Mouse (Mus musculus) heart, postnatal 0 days (tissue): ENCODE data around the gene Akr1c18. TPM values are rescaled to one million over a fixed set of nuclear protein-coding genes. Genes with fewer than 3 reads are reported as not detected.
"Not testable (repeated sequence)": the region's sequence is repeated elsewhere in the genome, so short reads cannot be mapped to it uniquely, and the experiment has no call there.

Source experiments
- ATAC-seq: fragments of 200-750 bp; cut with Nextera tagmentation; 2 replicates; pipeline ENCODE4 v1.8.0; 2017; ENCODE audit warnings: low read depth, moderate number of reproducible peaks, moderate library complexity; ENCODE audit not compliant: insufficient read depth
- DNase-seq: peaks from one replicate; pipeline ENCODE4 v3.0.0-alpha.2; 2016; ENCODE audit warnings: low spot score
- H3K27ac ChIP-seq: fragments of 300-500 bp; sonication (generic); 2 replicates; pipeline ENCODE4 v1.5.1; 2014; ENCODE audit warnings: low read depth, mild to moderate bottlenecking
- H3K27me3 ChIP-seq: fragments of 300-500 bp; sonication (generic); 2 replicates; pipeline ENCODE4 v1.6.1; 2014; ENCODE audit warnings: low read length, mixed read lengths; ENCODE audit not compliant: control insufficient read depth, insufficient read depth
- H3K36me3 ChIP-seq: fragments of 300-500 bp; sonication (generic); replicated peaks from 2 replicates; pipeline ENCODE4 v1.6.1; 2014; ENCODE audit warnings: low read length, mixed read lengths; ENCODE audit not compliant: control insufficient read depth, insufficient read depth
- H3K4me1 ChIP-seq: fragments of 300-500 bp; sonication (generic); 2 replicates; pipeline ENCODE4 v1.6.1; 2014; ENCODE audit warnings: antibody characterized with exemption; ENCODE audit not compliant: control insufficient read depth, insufficient read depth
- H3K4me2 ChIP-seq: fragments of 300-500 bp; sonication (generic); 2 replicates; pipeline ENCODE4 v1.6.1; 2014; ENCODE audit warnings: low read depth, mild to moderate bottlenecking, low read length, moderate library complexity
- H3K4me3 ChIP-seq: fragments of 300-500 bp; sonication (generic); 2 replicates; pipeline ENCODE4 v1.5.1; 2014; ENCODE audit warnings: low read depth, low read length
- H3K9ac ChIP-seq: fragments of 300-500 bp; sonication (generic); replicated peaks from 2 replicates; pipeline ENCODE4 v1.6.1; 2014; ENCODE audit warnings: low read depth, low read length, mixed read lengths
- H3K9me3 ChIP-seq: fragments of 300-500 bp; sonication (generic); replicated peaks from 2 replicates; pipeline ENCODE4 v1.6.1; 2016; ENCODE audit warnings: low read length; ENCODE audit not compliant: control insufficient read depth
- CTCF ChIP-seq: IDR thresholded peaks from 2 replicates; pipeline ENCODE4 v1.5.1; 2016; ENCODE audit warnings: antibody characterized with exemption, control low read depth, low read depth
- EP300 ChIP-seq: IDR thresholded peaks from 2 replicates; pipeline ENCODE4 v1.6.1; 2016; ENCODE audit warnings: antibody characterized with exemption, low read depth
- WGBS: fragments of 180-500 bp; shearing (Covaris S2); extraction: QIAGEN DNeasy Blood & Tissue Kit; methylation state at CpG from one replicate; pipeline ENCODE4 v1.1.7; 2014; 5-methylcytosine and 5-hydroxymethylcytosine counted together
- polyA plus RNA-seq: library from polyadenylated mRNA; unstranded; fragments of >200 nt; fragmentation: Nextera tagmentation; extraction: Ambion mirVana; gene quantifications from 2 replicates; pipeline ENCODE4 v1.2.1, GENCODE M21; 2015
- total RNA-seq: library from RNA; depleted of rRNA; stranded (reverse); fragments of >200 nt; gene quantifications from 2 replicates; pipeline ENCODE4 v1.2.3, GENCODE M21; 2014; ENCODE audit warnings: low replicate concordance

Akr1c18 gene
- total and polyA plus RNA-seq, 2 experiments from 2014 or later, result 0.12 to 0.69 TPM

DNA sequence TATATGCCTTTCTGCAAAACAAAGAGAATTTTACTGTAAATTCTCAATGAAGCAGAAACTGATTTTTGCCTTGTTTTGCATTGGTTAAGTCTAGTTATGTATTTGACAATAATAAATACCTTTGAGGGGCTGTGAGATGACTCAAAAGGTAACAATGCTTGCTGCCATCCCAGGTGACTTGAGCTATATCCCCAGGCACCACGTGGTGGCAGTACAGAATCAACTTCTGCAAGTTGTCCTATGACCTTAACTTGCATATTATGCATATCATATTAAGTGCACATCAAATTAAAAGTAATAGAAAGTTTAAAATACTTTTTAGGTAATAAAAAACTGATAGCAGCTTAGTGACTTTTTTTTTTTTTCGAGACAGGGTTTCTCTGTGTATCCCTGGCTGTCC, 17.4 kb downstream of the Akr1c18 start:
- TF ChIP-seq CTCF, result peak; percentile 53
- TF ChIP-seq EP300, result no peak

DNA sequence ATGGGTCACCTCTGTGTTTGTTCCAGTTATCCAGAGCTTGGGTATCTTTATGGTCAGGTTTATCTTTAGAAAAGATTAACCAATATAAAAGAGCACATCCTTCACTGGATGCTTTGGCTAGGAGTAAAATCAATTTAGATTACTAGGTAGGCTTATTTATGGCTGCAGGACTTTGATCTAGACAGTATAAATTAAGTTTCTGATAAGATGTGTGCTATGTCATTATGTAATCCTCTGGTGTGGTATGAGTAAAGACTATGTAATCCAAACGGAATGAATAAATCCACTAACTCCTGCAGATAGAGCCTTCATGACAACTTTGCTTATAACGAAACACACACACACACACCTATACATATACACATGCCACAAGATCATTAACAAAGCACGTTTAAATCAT, 18.7 kb downstream of the Akr1c18 start:
- Histone ChIP-seq H3K9me3 (no peaks in the 10 kb centered on the region), H3K4me3 (no peak overlapping the region), H3K9ac (no peak overlapping the region), H3K27me3 (no peaks in the 10 kb centered on the region), H3K36me3 (no peaks in the 10 kb centered on the region), H3K27ac (no peak overlapping the region), H3K4me2 (no peak overlapping the region), H3K4me1 (no peaks in the 10 kb centered on the region)
- no peak for ATAC-seq
- TF ChIP-seq EP300 (no peak), CTCF (no peak)
- WGBS, result 46% methylated on average over 3 of the region's 3 CpGs
- DNase-seq, result no peak

More for the DNA sequence above, 17.4 kb downstream of the Akr1c18 start:
- Histone ChIP-seq H3K4me1 (no peaks in the 10 kb centered on the region), H3K9ac (no peak overlapping the region), H3K36me3 (no peaks in the 10 kb centered on the region), H3K4me2 (no peak overlapping the region), H3K27ac (no peak overlapping the region), H3K27me3 (no peaks in the 10 kb centered on the region), H3K9me3 (no peaks in the 10 kb centered on the region), H3K4me3 (no peak overlapping the region)
- 18% methylated on average over 2 of the region's 2 CpGs for WGBS
- DNase-seq (no peak), ATAC-seq (no peak)

GRCm38 (mm10) chr13:4131317-4131716, 19.1 kb downstream of the Akr1c18 start:
- Histone ChIP-seq H3K4me2 (no peak overlapping the region), H3K36me3 (no peaks in the 10 kb centered on the region), H3K27ac (no peak overlapping the region), H3K4me1 (no peaks in the 10 kb centered on the region), H3K4me3 (no peak overlapping the region), H3K9me3 (no peaks in the 10 kb centered on the region), H3K9ac (no peak overlapping the region), H3K27me3 (no peaks in the 10 kb centered on the region)
- ATAC-seq (no peak), DNase-seq (no peak)
- 67% methylated on average over 1 of the region's 1 CpGs for whole genome bisulfite sequencing
- TF ChIP-seq CTCF (no peak), EP300 (no peak)

- DNase-seq, result peak; percentile 12
These were observed 21.4 kb downstream of the Akr1c18 start for GRCm38 (mm10) chr13:4129100-4129499.

DNA sequence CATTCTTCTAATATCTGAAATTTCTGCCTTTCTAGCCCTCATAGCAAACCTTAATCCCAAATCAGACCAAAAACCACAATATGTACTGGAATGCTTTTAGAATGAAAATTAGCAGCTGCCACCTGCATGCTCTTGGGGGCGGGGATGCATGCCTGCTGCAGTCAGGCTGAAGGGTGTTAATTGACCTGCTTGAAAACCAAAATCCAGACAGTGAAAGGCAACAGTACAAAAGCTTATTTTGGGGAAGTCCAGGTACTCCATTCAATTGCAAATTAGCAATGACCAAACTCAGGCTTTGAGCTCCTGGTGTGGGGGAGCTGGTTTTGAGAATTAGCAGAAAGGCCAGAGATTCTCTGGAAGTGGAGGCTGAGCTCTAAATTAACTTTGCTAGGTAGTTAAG, 24.6 kb downstream of the Akr1c18 start:
- H3K4me2 ChIP-seq, H3K27ac ChIP-seq, H3K9me3 ChIP-seq, DNase-seq, H3K4me1 ChIP-seq, H3K27me3 ChIP-seq, H3K9ac ChIP-seq, H3K36me3 ChIP-seq, ATAC-seq, H3K4me3 ChIP-seq: not testable (repeated sequence)
- WGBS, result 74% methylated on average over 1 of the region's 1 CpGs

More at GRCm38 (mm10) chr13:4129100-4129499, 21.4 kb downstream of the Akr1c18 start:
- Histone ChIP-seq H3K36me3 (no peaks in the 10 kb centered on the region), H3K27me3 (no peaks in the 10 kb centered on the region), H3K9me3 (no peaks in the 10 kb centered on the region), H3K4me3 (no peak overlapping the region), H3K27ac (no peak overlapping the region), H3K9ac (no peak overlapping the region), H3K4me1 (no peaks in the 10 kb centered on the region), H3K4me2 (no peak overlapping the region)
- ATAC-seq, result no peak
- TF ChIP-seq EP300, result no peak
- TF ChIP-seq CTCF, result peak; percentile 70
- WGBS, result 29% methylated on average over 5 of the region's 5 CpGs

DNA sequence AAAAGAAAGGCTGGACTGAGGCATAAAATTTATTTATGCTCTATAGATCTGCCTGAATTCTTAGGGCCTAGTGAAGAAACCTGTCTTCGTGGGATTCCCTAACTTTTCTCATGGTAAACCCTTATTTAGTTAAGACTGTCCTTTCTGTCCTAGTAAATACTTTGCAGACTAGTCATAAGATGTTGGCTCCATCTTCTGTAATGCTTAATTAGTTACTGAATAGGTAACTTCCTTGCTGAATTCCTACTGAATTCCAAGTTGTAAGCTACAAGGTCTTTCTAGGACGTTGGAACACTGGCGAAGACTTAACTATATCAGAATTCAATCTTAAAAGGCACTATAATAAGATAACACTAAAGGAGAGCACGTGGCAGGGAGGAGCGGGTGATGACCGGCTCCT, 26.0 kb downstream of the Akr1c18 start:
- H3K4me3 ChIP-seq, H3K4me1 ChIP-seq, ATAC-seq, DNase-seq, H3K36me3 ChIP-seq, H3K27me3 ChIP-seq, H3K27ac ChIP-seq, H3K4me2 ChIP-seq, H3K9me3 ChIP-seq, H3K9ac ChIP-seq: not testable (repeated sequence)
- 79% methylated on average over 6 of the region's 6 CpGs for whole genome bisulfite sequencing
